Mouse (Mus musculus): ENCODE measurements around the gene Cfi.

- TF ChIP-seq CTCF (IDR thresholded peaks at IDR 0.05; ENCODE audit: insufficient read depth, low read length) (no peak), POLR2A (IDR thresholded peaks at IDR 0.05; ENCODE audit: borderline replicate concordance, extremely low read depth, low read depth, low read length) (no peak)
These were observed 5.1 kb upstream of the Cfi start for GRCm38 (mm10) chr3:129830626-129831025.

All from lung, adult 2 months (tissue).